Mouse (Mus musculus) adrenal gland, adult 10 weeks (tissue): ENCODE measurements around the gene Olfr771. TPM values are rescaled to one million over a fixed set of nuclear protein-coding genes. Genes with fewer than 3 reads are reported as not detected.

ENCODE experiments used
- polyA plus RNA-seq: library from polyadenylated mRNA; stranded (reverse); fragments of 350-450 nt; fragmentation: Illumina TruSeq; extraction: RNeasy Lipid Tissue Mini Kit (QIAGEN cat#74804); gene quantifications from one replicate; pipeline ENCODE4 v1.2.3, GENCODE M21; 2014; ENCODE audit warnings: low read depth, low replicate concordance

The Olfr771 gene
- not detected for polyA plus RNA-seq

DNA sequence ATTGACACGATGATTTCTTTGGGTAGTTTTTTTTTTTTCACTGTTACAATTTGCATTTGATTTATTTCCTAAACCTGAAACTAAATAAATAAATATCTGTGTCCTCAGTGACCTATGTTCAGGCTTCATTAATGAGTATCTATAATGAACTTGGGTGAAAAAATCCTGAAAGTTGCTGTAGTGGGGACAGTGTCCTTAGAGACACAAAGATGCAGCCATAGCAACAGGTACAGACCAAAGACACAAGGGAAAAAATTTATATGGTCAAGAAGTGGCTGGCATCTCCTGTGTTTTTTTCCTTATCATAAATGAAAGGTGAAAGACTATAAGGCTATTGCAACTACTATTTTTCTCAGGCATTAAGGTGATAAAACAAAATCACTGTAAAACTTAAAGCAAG lies at the start of gene Olfr771:
TSS of gene Olfr771 (minus strand) at position 101 of the 400 bp plus-strand sequence.

DNA sequence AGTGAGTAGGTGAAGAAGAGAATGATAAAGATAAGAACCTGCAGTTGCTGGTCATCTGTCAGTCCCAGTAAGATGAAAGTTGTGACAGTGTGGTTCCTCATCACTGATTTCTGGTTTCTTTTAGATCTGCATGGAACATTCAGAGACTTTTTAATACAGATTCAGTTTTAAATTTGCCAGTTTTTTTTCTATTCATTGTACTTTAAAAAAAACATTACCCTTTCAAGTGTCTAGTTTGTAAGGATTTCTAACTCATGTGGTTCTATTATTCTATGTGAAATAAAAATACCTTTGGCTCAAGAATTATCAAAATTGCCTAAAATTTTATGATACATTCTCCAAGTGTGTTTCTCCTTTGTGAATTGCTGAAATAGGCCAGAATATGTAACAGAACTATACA lies 22.8 kb upstream of the Olfr771 start, which contains the start of gene Olfr773:
TSS of gene Olfr773 (minus strand) at position 101 of the 400 bp plus-strand sequence.

GRCm38 (mm10) chr10:129177821-129178220 lies 13.3 kb upstream of the Olfr771 start, which contains the start of gene Olfr772:
Gene Olfr772, minus strand, starts transcription at chr10:129177921.

DNA sequence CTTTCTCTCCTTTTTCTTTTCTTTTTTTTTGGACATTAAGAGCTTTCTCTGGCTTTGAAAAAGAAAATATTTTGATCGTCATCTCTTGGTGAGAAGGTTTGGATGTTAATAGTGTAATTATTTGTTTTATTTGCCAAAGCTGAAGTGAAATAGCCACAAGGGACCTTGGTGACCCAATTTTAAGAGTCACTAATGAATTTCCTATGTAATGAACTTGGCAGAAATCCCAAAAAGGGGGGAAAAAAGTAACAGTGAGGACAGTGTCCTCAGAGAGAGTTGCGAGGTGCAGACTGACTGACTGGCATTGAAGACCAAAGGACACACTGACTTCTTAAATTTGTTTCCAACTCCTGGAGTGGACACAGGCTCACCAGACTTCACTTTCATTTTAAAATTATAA lies 25.7 kb downstream of the Olfr771 start, which contains the start of gene Olfr770:
TSS of gene Olfr770 (minus strand) at position 101 of the 400 bp plus-strand sequence.

DNA sequence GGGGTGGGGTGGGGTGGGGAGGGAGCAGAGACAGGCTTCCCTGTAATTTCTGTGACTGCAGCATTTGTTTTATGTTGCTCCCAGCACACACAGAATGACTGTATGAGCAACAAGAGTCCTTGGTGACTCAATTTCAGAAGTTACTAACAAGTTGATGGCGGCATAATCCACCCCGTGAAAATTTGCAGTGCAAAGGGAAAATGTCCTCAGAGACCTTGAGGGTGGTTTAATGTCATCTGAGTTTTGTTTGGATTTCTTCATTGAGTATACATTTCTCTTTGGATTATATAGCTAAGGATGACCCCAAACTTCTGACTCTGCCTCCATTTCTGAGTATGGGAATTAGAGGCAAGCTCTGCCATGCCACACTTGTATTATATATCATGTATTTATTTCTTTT lies 46.8 kb downstream of the Olfr771 start, which contains the start of gene Olfr769:
TSS of gene Olfr769 (minus strand) at position 101 of the 400 bp plus-strand sequence.

Other genes starting within 250 kb of the Olfr771 start
- 3.8 TPM for gene Rdh5, start 241.9 kb downstream of the Olfr771 start, polyA plus RNA-seq
- gene Bloc1s1, start 240.7 kb downstream of the Olfr771 start, polyA plus RNA-seq = 12.7 TPM
- gene Itga7, start 230.9 kb downstream of the Olfr771 start, polyA plus RNA-seq = 0.35 TPM
- gene Mettl7b, start 203.8 kb downstream of the Olfr771 start, polyA plus RNA-seq = not detected
- gene Olfr9, start 175.3 kb downstream of the Olfr771 start, polyA plus RNA-seq = not detected
- gene Olfr763, start 154.0 kb downstream of the Olfr771 start, polyA plus RNA-seq = not detected
- not detected for gene Olfr764-ps1, start 124.9 kb downstream of the Olfr771 start, polyA plus RNA-seq
- not detected for gene Olfr765, start 114.8 kb downstream of the Olfr771 start, polyA plus RNA-seq
- gene Olfr766-ps1, start 95.8 kb downstream of the Olfr771 start, polyA plus RNA-seq = not detected
- gene Olfr767, start 81.8 kb downstream of the Olfr771 start, polyA plus RNA-seq = not detected
- not detected for gene Olfr768, start 65.4 kb downstream of the Olfr771 start, polyA plus RNA-seq
- gene Olfr769, start 46.9 kb downstream of the Olfr771 start, polyA plus RNA-seq = not detected
- not detected for gene Olfr770, start 25.8 kb downstream of the Olfr771 start, polyA plus RNA-seq
- not detected for gene Olfr772, start 13.2 kb upstream of the Olfr771 start, polyA plus RNA-seq
- gene Olfr773, start 22.7 kb upstream of the Olfr771 start, polyA plus RNA-seq = not detected
- gene Olfr774, start 71.5 kb upstream of the Olfr771 start, polyA plus RNA-seq = not detected
- not detected for gene Olfr775, start 83.7 kb upstream of the Olfr771 start, polyA plus RNA-seq
- not detected for gene Olfr776, start 94.4 kb upstream of the Olfr771 start, polyA plus RNA-seq
- gene Olfr777, start 106.7 kb upstream of the Olfr771 start, polyA plus RNA-seq = not detected
- gene Olfr780, start 153.4 kb upstream of the Olfr771 start, polyA plus RNA-seq = not detected
- not detected for gene Olfr781, start 164.1 kb upstream of the Olfr771 start, polyA plus RNA-seq
- gene Olfr782, start 184.1 kb upstream of the Olfr771 start, polyA plus RNA-seq = not detected
- gene Olfr784, start 219.3 kb upstream of the Olfr771 start, polyA plus RNA-seq = not detected
- gene Olfr785, start 240.7 kb upstream of the Olfr771 start, polyA plus RNA-seq = not detected